Mouse (Mus musculus) liver, embryonic 14.5 days (tissue): Measurements from ENCODE around the gene Bag6.

ENCODE experiments used
- CTCF ChIP-seq: IDR thresholded peaks from 2 replicates; pipeline ENCODE4 v1.5.1; 2016; ENCODE audit warnings: antibody characterized with exemption, low read depth, control low read depth
- EP300 ChIP-seq: IDR thresholded peaks from 2 replicates; pipeline ENCODE4 v1.6.1; 2016; ENCODE audit warnings: antibody characterized with exemption, low read depth

- TF ChIP-seq CTCF (peak; percentile 27; the same call in 1 of the 2 replicates), EP300 (no peak)
These were observed 56.7 kb downstream of the Bag6 start for GRCm38 (mm10) chr17:35191723-35192122.
